Mouse (Mus musculus) erythroid progenitor cell, adult 5-6 weeks (primary cell): ENCODE measurements around the gene Zfp593. TPM values are rescaled to one million over a fixed set of nuclear protein-coding genes. Genes with fewer than 3 reads are reported as not detected.
A peak's percentile ranks its signal among the peaks of the same experiment; 100 is the strongest.

Experiments
- ATAC-seq: replicated peaks from 2 replicates; pipeline ENCODE4 v1.8.0; 2016; ENCODE audit warnings: moderate number of reproducible peaks, mild to moderate bottlenecking, moderate TSS enrichment, inconsistent platforms; ENCODE audit not compliant: poor library complexity, low FRiP score, severe bottlenecking
- total RNA-seq, 2 experiments: library from RNA; stranded (forward) in 1 of 2; stranded (reverse) in 1 of 2; fragments of 150-400 nt in 1 of 2; fragments of 186-747, 209-891 nt in 1 of 2; gene quantifications; 2 replicates each; pipeline versions ENCODE4 v1.2.3 to v1.2.4; 2015 to 2017; ENCODE audit warnings: low replicate concordance in 2 of 2

Zfp593 gene
- total RNA-seq, 2 experiments from 2014 or later = 4.6 TPM; not detected in 1

GRCm38 (mm10) chr4:134257198-134258009, 12.0 kb upstream of the Zfp593 start:
- ATAC-seq = no peak

GRCm38 (mm10) chr4:134256407-134257197, 11.2 kb upstream of the Zfp593 start:
- no peak for ATAC-seq

GRCm38 (mm10) chr4:134255854-134256253, 10.5 kb upstream of the Zfp593 start:
- ATAC-seq = no peak

GRCm38 (mm10) chr4:134254835-134255234, 9.4 kb upstream of the Zfp593 start:
- no peak for ATAC-seq

- no peak for ATAC-seq
Measured at GRCm38 (mm10) chr4:134253722-134254324, 8.4 kb upstream of the Zfp593 start, which contains the start of gene Grrp1. Gene Grrp1 (minus strand): TSS chr4:134254106.

- ATAC-seq = no peak
Measured at GRCm38 (mm10) chr4:134252911-134253721, 7.7 kb upstream of the Zfp593 start.

- no peak for ATAC-seq
Measured at GRCm38 (mm10) chr4:134252131-134252910, 6.9 kb upstream of the Zfp593 start.

GRCm38 (mm10) chr4:134251241-134252130, 6.1 kb upstream of the Zfp593 start:
- ATAC-seq = no peak

GRCm38 (mm10) chr4:134250930-134251240, 5.5 kb upstream of the Zfp593 start:
- no peak for ATAC-seq

GRCm38 (mm10) chr4:134250116-134250929, 4.9 kb upstream of the Zfp593 start:
- ATAC-seq = no peak

GRCm38 (mm10) chr4:134249651-134250050, 4.3 kb upstream of the Zfp593 start:
- ATAC-seq = peak; percentile 31; the same call in 1 of the 2 replicates

GRCm38 (mm10) chr4:134246719-134247258, 1.4 kb upstream of the Zfp593 start, which contains the start of gene Gm30191:
Gene Gm30191 (plus strand): TSS chr4:134246935.
- no peak for ATAC-seq

- no peak for ATAC-seq
Measured at GRCm38 (mm10) chr4:134246256-134246655, 864 bp upstream of the Zfp593 start.

GRCm38 (mm10) chr4:134243516-134244250, 1.7 kb downstream of the Zfp593 start, which contains the start of gene E130218I03Rik:
Gene E130218I03Rik (plus strand): TSS chr4:134243662.
- no peak for ATAC-seq

- no peak for ATAC-seq
Measured at GRCm38 (mm10) chr4:134238686-134239085, 6.7 kb downstream of the Zfp593 start.

GRCm38 (mm10) chr4:134238279-134238651, 7.1 kb downstream of the Zfp593 start, which contains the start of gene Cnksr1:
Gene Cnksr1 (minus strand): TSS chr4:134238399.
- ATAC-seq = 0 out of 2 replicates have a peak, but pooled peaks have one; percentile 16
